Mouse (Mus musculus) testis, adult 2 months (tissue): ENCODE data around the gene Ift88. TPM values are rescaled to one million over a fixed set of nuclear protein-coding genes. Genes with fewer than 3 reads are reported as not detected.
"Not testable (repeated sequence)": the region's sequence is repeated elsewhere in the genome, so short reads cannot be mapped to it uniquely, and the experiment has no call there.

Experiments
- H3K27ac ChIP-seq: fragments of 200-500 bp; 2 replicates; pipeline ENCODE4 v1.5.1; 2012; ENCODE audit warnings: low read depth, low read length; ENCODE audit not compliant: control insufficient read depth, insufficient read depth
- H3K27me3 ChIP-seq: fragments of 200-500 bp; 2 replicates; pipeline ENCODE4 v1.6.1; 2012; ENCODE audit warnings: mild to moderate bottlenecking, low read length, moderate library complexity; ENCODE audit not compliant: control insufficient read depth, insufficient read depth
- H3K36me3 ChIP-seq: fragments of 200-500 bp; 2 replicates; pipeline ENCODE4 v1.6.1; 2012; ENCODE audit warnings: mild to moderate bottlenecking, low read length; ENCODE audit not compliant: control insufficient read depth, insufficient read depth
- H3K4me1 ChIP-seq: fragments of 200-500 bp; 2 replicates; pipeline ENCODE4 v1.6.1; 2012; ENCODE audit warnings: low read length; ENCODE audit not compliant: control insufficient read depth, insufficient read depth
- H3K4me3 ChIP-seq: fragments of 200-500 bp; 2 replicates; pipeline ENCODE4 v1.5.1; 2012; ENCODE audit warnings: low read depth, mild to moderate bottlenecking, low read length, moderate library complexity, mixed read lengths; ENCODE audit not compliant: control insufficient read depth
- CTCF ChIP-seq: fragments of 200-500 bp; IDR thresholded peaks from 2 replicates; pipeline ENCODE4 v1.5.1; 2012; ENCODE audit warnings: low read depth, mild to moderate bottlenecking, inconsistent platforms, low read length, moderate library complexity; ENCODE audit not compliant: control insufficient read depth, insufficient read depth, insufficient replicate concordance
- POLR2A ChIP-seq: fragments of 200-500 bp; IDR thresholded peaks from 2 replicates; pipeline ENCODE4 v1.6.1; 2012; ENCODE audit warnings: low read depth, mild to moderate bottlenecking, inconsistent platforms, low read length, moderate library complexity; ENCODE audit not compliant: control insufficient read depth
- polyA plus RNA-seq: library from polyadenylated mRNA; depleted of rRNA; stranded (reverse); fragments of >200 nt; gene quantifications from 2 replicates; pipeline ENCODE4 v1.2.3, GENCODE M21; 2012

Ift88 gene
- polyA plus RNA-seq, 1 experiment, result 27.3 TPM

- TF ChIP-seq CTCF, result no peak
- TF ChIP-seq POLR2A, result no peak
- Histone ChIP-seq H3K4me1 (no peaks in the 10 kb centered on the region), H3K27me3 (no peaks in the 10 kb centered on the region), H3K27ac (no peak overlapping the region), H3K4me3 (no peak overlapping the region), H3K36me3 (no peaks in the 10 kb centered on the region)
Measured at GRCm38 (mm10) chr14:57452516-57452915, 28.7 kb downstream of the Ift88 start.

GRCm38 (mm10) chr14:57459883-57460282 lies 36.0 kb downstream of the Ift88 start:
- no peaks in the 10 kb centered on the region for H3K4me1 ChIP-seq
- H3K4me3 ChIP-seq, result no peak overlapping the region
- TF ChIP-seq CTCF (no peak), POLR2A (no peak)
- no peaks in the 10 kb centered on the region for H3K36me3 ChIP-seq
- no peak overlapping the region for H3K27ac ChIP-seq
- H3K27me3 ChIP-seq, result no peaks in the 10 kb centered on the region

GRCm38 (mm10) chr14:57460326-57460725 lies 36.5 kb downstream of the Ift88 start:
- not testable (repeated sequence) for H3K4me3 ChIP-seq, H3K27ac ChIP-seq, H3K4me1 ChIP-seq, H3K36me3 ChIP-seq, H3K27me3 ChIP-seq

- Histone ChIP-seq H3K36me3 (no peaks in the 10 kb centered on the region), H3K4me3 (no peak overlapping the region), H3K4me1 (no peaks in the 10 kb centered on the region), H3K27me3 (no peaks in the 10 kb centered on the region), H3K27ac (no peak overlapping the region)
- TF ChIP-seq POLR2A (no peak), CTCF (no peak)
Measured at GRCm38 (mm10) chr14:57462871-57463270, 39.0 kb downstream of the Ift88 start.

GRCm38 (mm10) chr14:57475057-57475456 lies 51.2 kb downstream of the Ift88 start:
- Histone ChIP-seq H3K4me1 (no peaks in the 10 kb centered on the region; the same call in 1 of the 2 replicates), H3K4me3 (no peak overlapping the region), H3K36me3 (no peaks in the 10 kb centered on the region), H3K27ac (no peak overlapping the region), H3K27me3 (no peaks in the 10 kb centered on the region)
- no peak for TF ChIP-seq CTCF
- no peak for TF ChIP-seq POLR2A

DNA sequence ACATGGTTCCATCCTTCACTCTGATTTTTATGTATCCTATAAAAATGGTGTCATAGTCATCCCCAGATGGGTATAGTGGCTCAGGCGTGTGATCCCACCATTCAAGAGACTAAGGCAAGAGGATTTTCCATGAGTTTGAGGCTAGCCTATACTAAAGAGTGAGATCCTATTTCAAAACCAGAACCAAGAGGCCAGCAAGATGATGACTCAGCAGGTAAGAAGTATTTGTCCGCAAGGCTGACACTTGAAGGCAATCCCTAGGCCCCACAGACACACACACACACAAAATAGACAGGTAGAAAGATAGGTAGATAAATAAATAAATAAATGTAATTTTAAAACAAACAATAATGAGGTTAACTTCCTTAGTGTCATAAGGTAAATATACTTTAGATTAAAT lies 58.4 kb downstream of the Ift88 start:
- Histone ChIP-seq H3K4me1 (no peaks in the 10 kb centered on the region), H3K27ac (no peak overlapping the region), H3K4me3 (no peak overlapping the region), H3K27me3 (no peaks in the 10 kb centered on the region), H3K36me3 (no peaks in the 10 kb centered on the region)
- no peak for TF ChIP-seq CTCF
- TF ChIP-seq POLR2A, result no peak

- H3K36me3 ChIP-seq, result no peaks in the 10 kb centered on the region
- no peak overlapping the region for H3K27ac ChIP-seq
- H3K27me3 ChIP-seq, result no peaks in the 10 kb centered on the region
- TF ChIP-seq CTCF (no peak), POLR2A (no peak)
- no peaks in the 10 kb centered on the region for H3K4me1 ChIP-seq
- H3K4me3 ChIP-seq, result no peak overlapping the region
Measured at GRCm38 (mm10) chr14:57484183-57484582, 60.3 kb downstream of the Ift88 start.

GRCm38 (mm10) chr14:57489696-57490095 lies 65.8 kb downstream of the Ift88 start:
- Histone ChIP-seq H3K4me3 (no peak overlapping the region), H3K4me1 (no peaks in the 10 kb centered on the region), H3K27ac (no peak overlapping the region), H3K27me3 (no peaks in the 10 kb centered on the region), H3K36me3 (no peaks in the 10 kb centered on the region)
- TF ChIP-seq POLR2A (no peak), CTCF (no peak)
